Mouse (Mus musculus): ENCODE data around the gene Olfr1212.

The Olfr1212 gene

GRCm38 (mm10) chr2:88953669-88954068 lies at the start of gene Olfr1212:
Gene Olfr1212 (plus strand): TSS chr2:88953969.
- DNase-seq, result no peak

GRCm38 (mm10) chr2:88915057-88915456 lies 38.7 kb upstream of the Olfr1212 start, which contains the start of gene Olfr1209:
Gene Olfr1209 (minus strand): TSS chr2:88915157.
- no peak for DNase-seq

- no peak for DNase-seq
Observed at GRCm38 (mm10) chr2:88938011-88938410, 15.8 kb upstream of the Olfr1212 start, which contains the start of gene Olfr1211. Gene Olfr1211 (minus strand): TSS chr2:88938111.

GRCm38 (mm10) chr2:88980181-88980580 lies 26.4 kb downstream of the Olfr1212 start, which contains the start of gene Gm13762:
Gene Gm13762 (minus strand): TSS chr2:88980281.
- no peak for DNase-seq

- no peak for DNase-seq
Observed at GRCm38 (mm10) chr2:88992553-88992952, 38.8 kb downstream of the Olfr1212 start, which contains the start of gene Olfr1214. Gene Olfr1214 (minus strand): TSS chr2:88992653.

GRCm38 (mm10) chr2:89006873-89007272 lies 53.1 kb downstream of the Olfr1212 start, which contains the start of gene Olfr1215:
Gene Olfr1215 (minus strand): TSS chr2:89006973.
- DNase-seq, result no peak

All from cerebellum, postnatal 25 days (tissue).